Mouse (Mus musculus) ES-E14 (cell line): ENCODE data around the gene Gm49384.

Source experiments
- HCFC1 ChIP-seq: IDR thresholded peaks from 2 replicates; pipeline ENCODE4 v1.6.1; 2012; ENCODE audit warnings: low read length, inconsistent platforms, borderline replicate concordance; ENCODE audit not compliant: insufficient read depth
- MAFK ChIP-seq: IDR thresholded peaks from 2 replicates; pipeline ENCODE4 v1.6.1; 2014; ENCODE audit warnings: mild to moderate bottlenecking, low read depth, low read length, inconsistent platforms; ENCODE audit not compliant: insufficient read depth
- ZC3H11A ChIP-seq: IDR thresholded peaks from 2 replicates; pipeline ENCODE4 v1.6.1; 2012; ENCODE audit warnings: low read depth, mild to moderate bottlenecking, inconsistent platforms, low read length, borderline replicate concordance

DNA sequence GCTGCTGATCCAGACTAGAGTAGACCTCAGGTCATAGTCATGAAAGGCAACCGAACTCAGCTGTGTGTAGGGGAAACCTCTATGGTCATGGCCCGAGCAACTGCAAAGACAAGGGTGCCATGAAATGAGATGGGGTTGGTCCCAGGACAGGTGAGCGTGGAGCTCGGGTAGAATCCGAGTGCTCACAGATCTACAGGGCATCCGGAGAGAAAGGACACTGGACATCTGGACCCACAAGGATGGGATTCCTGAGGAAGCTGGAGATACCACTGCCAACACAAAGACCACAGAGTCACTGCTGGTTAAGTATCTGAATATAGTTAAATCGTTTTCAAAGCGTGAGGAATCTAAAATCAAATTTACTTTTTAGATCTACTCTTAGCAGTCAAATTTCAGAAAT, 3.3 kb upstream of the Gm49384 start:
- TF ChIP-seq ZC3H11A (no peak), MAFK (no peak), HCFC1 (no peak)
